Mouse (Mus musculus): ENCODE measurements at regions not wholly inside any gene's neighbourhood (a gene's known extent, or its start where the extent isn't known, plus 50 kb on each side); places are given as distances from the start of the nearest gene placed in this dataset.

DNA sequence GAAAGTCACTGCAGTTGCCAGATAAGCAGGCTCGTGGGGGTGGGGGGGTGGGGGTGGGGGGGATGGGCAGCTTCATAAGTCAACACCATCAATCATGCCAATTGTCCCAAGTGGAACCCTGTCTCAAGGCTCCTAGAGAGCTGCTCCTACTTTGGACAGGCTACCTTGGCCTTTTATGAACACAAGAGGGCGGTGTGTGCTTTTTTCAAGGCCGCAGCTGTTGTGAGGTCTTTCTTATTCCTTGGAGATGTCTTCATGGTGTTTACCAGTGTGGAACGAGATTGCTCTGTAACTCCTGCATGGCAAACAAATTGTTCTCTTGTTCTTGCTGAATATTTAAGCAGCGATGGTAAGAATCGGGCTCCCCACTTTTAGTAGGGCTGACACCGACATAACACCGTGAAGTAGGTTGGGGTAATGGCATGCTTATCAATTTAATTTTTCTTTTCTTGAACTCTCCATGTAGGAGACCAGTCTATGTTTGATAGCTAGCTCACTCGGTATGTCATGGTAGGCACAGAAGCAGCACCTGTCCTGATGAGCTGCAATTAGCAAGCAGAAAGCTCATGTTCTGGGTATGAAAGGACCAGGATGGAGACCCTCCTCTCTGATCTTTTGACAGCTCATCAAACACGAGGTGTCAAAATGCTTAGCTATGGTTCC is 118.7 kb upstream of the Nmur2 start:
- DNase-seq, result no peak

DNA sequence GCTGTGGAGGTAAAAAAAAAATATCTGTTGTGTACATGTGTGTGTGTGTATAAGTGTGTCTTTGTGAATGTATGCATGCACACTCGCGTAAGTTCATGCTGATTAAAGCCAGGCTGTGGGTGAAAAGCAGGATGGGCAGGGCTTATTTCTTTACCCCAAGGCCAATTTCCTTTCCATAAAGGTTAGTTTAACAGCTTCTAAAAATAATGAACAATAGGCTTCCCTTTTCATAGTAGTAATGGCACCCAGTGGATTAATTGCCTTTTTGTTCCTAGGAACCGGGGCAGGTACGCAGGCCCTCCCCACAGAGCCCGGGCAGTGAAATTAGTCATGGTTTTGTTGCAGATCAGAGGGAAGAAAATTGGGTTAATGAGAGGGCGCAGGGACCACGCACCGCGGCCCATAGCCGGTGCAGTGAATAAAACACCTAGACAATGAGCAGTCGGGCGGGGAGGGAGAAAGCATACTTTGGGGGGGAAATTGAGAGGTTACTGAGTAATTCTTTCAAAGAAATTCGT is 110.1 kb upstream of the Nmur2 start:
- no peak for DNase-seq

DNA sequence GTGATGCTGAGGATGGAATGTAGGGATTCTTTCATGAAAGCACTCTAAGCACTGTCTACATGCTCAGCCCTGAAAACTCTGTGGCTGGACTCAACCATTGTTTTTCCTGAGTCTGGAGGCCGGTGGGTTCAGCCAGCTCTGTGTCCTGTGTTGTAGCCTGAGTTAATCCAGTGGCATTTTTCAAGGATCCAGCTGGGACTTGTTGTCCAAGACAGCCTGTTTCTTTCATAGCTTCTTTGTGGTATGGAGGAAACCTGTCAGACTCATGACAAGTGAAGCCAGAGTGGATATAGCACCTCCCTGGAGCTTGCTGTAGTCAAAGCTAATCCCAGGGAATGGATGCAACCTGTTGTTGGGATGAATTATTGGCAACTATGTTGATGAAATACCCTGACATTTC is 108.9 kb upstream of the Nmur2 start:
- DNase-seq, result no peak

- DNase-seq, result no peak
These were observed 108.1 kb upstream of the Nmur2 start for GRCm38 (mm10) chr11:56148956-56149355.

DNA sequence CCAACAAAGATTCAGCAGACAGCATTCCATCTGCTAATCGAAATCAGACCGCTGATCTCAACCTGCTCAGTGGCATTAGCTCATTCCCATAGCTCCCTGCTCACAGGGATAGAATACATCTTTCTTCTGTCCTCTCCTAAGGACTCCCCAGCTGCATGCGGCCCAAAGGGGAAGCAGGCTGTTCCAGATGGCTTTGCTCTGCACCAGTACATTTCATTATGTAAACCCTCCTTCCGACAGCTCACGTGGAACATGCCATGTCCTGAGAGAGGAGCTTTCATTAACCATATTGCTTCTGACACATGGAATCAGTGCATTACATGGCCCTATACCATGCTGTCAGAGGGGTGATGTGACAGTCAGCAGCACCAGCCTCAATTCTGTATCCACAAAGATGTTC is 105.9 kb upstream of the Nmur2 start:
- no peak for DNase-seq

- DNase-seq, result no peak
These were observed 90.6 kb upstream of the Nmur2 start for GRCm38 (mm10) chr11:56131339-56131823.

DNA sequence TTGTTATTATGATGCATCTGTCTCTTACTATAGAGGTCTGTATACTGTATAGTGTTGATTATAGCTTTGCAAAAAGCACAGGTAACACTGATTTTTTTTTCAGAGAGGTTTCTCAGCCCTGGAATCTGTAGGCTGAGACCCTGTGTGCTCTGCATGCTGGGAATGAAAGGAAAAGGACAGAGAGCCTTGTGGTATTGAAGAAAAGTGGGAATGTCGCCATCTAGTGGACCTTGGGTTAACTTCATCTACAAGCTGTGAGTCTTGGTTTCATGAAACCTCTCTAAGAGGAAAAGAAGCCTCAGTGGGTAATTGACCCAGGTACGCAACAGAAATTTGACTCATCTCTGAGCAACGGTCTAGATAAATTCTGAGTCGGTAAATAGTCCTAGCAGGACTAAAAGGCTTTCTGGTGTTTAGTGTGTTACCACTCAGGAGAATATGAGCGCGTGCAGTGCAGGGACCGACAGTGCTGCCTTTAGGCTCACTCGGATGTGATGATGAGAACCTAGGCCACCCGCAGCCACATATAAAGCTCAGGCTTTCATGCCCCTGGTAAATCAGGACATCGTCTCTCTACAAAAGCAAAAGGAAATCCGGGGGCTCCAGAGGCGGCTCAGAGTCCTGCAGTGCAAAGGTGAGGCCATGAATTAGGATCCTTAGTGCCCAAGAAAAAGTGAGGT is 75.9 kb upstream of the Nmur2 start:
- DNase-seq, result no peak

DNA sequence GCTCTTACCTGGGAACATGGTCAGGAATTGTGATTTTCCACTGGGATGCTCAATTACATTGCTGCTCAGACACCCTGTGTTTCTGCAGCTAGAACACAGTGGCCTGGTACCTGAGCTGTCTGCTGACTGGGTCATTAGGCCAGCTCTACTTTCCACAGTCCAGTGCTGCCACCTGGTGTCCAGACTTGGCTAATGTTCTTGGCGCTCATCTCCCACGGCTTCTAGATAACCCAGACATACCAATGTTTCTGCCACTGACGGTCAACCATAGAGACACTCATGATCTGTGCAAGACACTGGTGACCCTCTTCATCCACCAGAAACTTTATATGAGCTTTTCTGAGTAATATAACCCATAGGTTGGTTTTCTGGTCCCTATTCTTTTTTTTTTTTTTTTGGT is 67.1 kb upstream of the Nmur2 start:
- peak; percentile 56 for DNase-seq

DNA sequence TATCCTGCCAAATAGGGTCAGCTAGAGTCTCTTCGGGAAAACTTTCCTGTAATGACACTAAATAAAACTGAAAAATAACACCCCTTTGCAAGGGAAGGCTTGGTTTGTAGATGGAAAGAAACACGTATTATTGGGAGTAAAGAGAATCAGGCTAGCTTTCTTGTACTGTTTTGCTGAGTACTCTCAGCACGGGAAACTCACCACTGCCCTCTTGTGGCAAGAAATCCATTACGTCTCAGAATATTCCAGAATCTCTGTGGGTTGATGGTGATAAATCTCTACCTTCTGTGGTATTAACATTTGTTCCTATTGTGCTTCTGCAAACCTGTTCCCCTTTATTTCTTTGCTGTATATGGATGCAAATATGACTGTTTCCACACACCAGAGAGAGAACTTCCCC is 64.8 kb upstream of the Nmur2 start:
- peak; percentile 23 for DNase-seq

- DNase-seq, result no peak
These were observed 52.1 kb upstream of the Nmur2 start for GRCm38 (mm10) chr11:56092891-56093290.

Measured in cerebellum, adult 9-11 months (tissue).